Mouse (Mus musculus) left cerebral cortex, postnatal 10 days (tissue): ENCODE measurements around the gene Abcb8. TPM values are rescaled to one million over a fixed set of nuclear protein-coding genes. Genes with fewer than 3 reads are reported as not detected.

Experiments
- DNase-seq, 2 experiments: peaks; one replicate each; pipeline ENCODE4 v3.0.0; 2021 to 2022; ENCODE audit warnings: low spot score in 2 of 2, mixed read lengths in 1 of 2; ENCODE audit errors: extremely low spot score in 1 of 2
- intact Hi-C: fragments of 180-260 bp; cut with DNase I; formaldehyde crosslinking; loops from one replicate; pipeline ENCODE4 v1.15.1; 2025
- total RNA-seq, 2 experiments: library from RNA; stranded (reverse); gene quantifications; 2 replicates each; pipeline ENCODE4 v1.2.3; 2021

Abcb8 gene
- total RNA-seq, 2 experiments from 2014 or later = 53.3 to 56.0 TPM

DNA sequence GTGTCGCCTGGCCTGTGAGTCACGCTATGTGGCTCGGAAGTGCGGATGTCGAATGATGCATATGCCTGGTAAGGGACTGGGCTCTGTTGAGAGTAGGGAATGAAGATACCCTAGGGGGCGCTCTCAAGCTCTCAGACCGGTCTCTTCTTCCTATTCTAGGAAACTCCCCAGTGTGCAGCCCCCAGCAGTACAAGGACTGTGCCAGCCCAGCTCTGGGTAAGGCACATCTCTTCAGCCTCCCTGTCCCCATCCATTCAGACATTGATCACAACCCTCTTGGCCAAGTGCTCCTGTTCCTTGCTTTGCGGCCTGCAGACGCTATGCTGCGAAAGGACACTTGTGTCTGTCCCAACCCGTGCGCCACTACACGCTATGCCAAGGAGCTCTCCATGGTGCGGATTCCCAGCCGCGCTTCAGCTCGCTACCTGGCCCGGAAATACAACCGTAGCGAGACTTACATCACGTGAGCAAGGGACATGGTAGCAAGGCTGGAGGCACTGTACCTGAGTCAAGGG, 22.8 kb downstream of the Abcb8 start:
- DNase-seq = peak; percentile 50 to 74
- intact Hi-C loops = no loop called here

DNA sequence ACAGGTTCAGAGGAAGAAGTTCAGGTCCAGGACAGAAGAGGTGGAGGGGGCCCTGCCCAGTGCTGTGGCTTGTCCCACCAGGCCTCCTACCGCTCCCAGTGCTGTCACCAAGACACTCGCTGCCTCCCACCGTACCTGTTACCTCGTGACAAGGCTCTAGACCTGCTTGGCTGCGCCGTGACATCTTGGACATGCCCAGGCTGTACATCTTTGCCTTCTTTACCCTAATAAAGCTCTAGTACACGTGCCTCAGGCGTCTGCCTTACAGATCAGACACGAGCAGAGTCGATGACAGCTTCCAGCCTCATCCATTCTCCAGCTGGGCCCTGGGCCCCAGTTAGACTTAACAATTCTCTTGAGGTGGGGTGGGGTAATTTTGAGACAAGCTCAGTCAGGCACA, 24.1 kb downstream of the Abcb8 start:
- no peak for DNase-seq
- intact Hi-C loops = no loop called here

DNA sequence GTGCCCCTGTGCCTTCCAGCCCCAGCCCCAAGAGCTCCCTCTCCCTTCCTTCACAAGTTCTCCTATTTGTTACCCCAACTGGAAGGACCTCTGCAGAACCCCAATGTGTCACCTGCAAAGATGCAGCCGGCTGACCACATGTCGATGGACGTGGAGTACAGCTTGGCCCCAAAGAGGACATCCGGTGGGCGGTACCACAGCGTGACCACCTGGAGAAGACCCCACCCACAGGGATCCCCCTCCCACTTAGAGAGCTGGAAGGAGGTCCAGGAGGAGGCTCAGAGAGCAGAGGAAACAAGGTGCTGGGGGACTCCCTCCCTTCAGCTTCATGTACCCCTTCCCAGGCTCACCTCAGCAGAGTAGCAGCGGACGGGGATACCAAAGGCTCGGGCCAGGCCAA, 26.9 kb downstream of the Abcb8 start:
- intact Hi-C loops = loop anchor here (5.0 kb wide), 1 partner anchor 57 kb away; no protein-coding TSS in a partner anchor
- DNase-seq = no peak

DNA sequence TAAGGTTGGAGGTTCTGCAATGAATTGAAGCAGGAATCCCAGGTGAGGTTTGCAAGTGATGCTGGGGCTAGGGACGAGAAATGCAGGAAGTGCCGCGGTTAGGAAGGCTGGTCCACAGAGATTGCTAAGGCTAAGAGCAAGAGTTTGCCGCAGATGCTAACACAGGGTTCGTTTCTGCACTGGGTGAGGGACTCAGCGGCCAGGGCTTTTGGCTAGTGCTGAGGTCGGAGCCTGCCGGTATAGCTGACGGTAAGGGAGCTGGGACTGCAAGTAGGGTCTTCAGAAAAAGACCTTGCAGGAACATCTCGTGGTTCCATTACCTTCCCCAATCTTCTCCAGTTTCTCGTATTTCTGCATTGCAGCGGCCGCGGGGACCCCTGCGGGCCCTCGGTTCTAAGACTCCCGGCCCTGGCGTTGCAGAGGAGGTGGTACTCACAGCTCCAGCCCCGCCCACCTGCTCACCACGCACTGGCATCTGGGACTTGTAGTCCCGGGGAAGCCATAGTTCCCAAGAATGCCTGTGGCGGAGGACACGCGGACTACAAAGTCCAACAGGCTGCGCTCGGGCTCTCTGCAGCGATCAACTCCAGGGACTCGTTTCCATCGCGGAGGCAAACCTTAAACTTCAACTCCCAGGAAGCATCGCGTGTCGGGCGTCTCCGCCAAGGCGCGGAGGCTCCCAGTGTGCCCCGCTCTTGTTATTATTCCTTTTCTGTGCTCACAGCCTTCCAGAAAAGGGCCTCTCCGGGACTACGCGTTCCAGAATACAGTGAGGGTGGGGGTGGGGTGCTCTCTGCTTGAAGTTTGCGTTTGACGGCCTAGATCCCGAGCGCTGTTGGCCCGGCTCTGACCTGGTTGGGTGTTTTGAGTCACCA, 29.9 kb downstream of the Abcb8 start, which contains the start of the genes Cdk5 and Slc4a2:
Cdk5 (minus strand) TSS at position 402 of the 875 bp plus-strand sequence.
Slc4a2 (plus strand) TSS at position 709 of the 875 bp plus-strand sequence.
- intact Hi-C loops = loop anchor here (2.0 to 5.0 kb wide), 2 partner anchors 21 to 54 kb away; partner anchors contain the start of gene Fastk

DNA sequence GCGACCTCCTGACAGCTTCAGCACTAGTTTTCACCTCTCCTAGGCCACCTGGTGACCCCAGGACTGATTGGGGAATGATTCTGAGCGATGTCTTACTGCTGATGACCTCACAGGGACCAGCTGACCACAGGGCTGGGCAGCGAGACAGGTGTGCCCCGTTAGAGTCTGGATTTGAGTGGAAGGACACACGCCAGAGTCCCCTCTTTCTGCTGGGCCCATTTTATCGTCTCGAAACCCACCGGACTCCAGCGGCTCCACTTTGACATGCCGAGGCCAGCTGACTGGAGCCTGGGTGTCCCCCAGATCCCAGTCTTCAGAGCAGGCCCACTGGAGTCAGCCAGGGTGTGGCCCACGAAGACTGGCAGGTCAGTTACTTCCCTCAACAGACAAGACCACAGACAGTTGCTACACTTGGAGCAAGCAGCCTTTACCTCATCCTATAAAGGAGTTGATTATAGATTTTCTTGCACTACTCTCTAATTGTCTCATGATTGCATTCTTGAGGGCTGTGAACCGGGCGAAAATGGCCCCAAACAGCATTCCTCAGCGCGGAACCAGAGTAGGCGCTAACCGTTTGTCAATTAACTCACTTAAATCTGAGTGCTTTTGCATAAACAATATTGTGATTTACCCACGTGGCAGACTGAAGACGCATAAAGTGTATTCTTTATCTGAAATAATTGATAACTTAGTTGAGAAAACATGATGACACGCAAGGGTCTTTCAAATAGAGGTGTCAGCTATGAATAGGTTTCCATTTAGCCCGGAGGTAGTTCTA, 30.7 kb downstream of the Abcb8 start:
- intact Hi-C loops = loop anchor here (2.0 to 5.0 kb wide), 2 partner anchors 21 to 53 kb away; partner anchors contain the start of gene Fastk
- DNase-seq = no peak

More for the DNA sequence above, 29.9 kb downstream of the Abcb8 start, which contains the start of the genes Cdk5 and Slc4a2:
- DNase-seq = peak; percentile 99

DNA sequence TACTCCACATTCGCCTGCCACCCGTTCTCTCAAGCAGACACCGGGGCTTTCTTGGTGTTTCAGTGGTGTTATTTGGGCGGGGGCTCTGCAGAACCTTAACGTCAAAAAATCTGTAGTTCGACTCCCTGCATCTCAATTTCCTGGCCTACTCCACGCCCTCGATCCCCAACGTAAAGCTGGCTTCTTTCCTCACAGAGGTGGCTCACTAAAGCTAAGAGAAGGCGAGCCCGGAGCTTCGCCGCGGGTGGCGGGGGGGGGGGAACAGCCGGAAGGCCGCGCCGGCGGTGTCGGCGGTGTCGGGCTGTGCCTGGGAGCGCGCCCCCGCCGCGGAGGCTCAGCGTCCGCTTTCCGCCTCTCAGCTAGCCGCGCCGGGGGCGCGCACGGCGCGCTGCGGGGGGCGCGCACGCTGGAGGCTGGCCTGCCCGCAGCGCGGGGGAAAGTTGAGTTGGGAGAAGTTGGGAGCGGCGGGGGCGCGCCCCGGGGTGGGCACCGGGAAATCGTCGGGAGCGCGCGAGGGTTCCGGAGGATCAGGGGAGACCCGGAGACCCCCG, 31.5 kb downstream of the Abcb8 start:
- intact Hi-C loops = loop anchor here (2.0 to 5.0 kb wide), 2 partner anchors 20 to 52 kb away; partner anchors contain the start of gene Fastk
- peak; percentile 44 to 92 for DNase-seq

DNA sequence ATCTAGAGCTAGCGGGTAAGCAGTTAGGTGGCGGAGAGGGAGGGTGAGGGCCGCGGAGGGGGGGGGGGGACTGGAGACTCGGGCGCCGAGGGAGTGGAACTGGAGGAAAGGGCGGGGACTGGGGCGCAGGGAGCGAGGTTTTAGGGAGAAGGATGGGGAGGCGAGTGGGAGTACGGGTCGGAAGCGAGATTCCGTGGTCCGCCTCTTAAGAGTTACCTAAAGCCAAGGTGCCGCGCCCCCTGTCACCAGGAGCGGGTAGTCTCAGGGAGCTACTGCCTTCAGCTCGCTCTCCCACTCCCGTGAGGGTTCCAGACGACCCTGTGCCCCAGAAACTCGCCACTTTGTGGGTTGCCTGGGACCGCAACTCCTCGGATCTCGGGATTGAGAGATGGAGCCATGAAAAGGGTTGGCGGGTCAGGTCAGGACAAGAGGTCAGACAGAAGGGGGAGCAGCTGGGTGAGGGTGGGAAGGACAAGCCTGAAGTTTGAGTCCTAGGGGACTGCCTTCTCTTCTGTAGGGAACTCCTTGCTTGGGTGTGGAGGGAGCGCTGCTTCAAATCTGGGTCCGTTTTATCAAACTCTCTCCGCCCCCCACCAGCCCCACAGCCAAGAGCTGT, 32.1 kb downstream of the Abcb8 start:
- intact Hi-C loops = loop anchor here (2.0 kb wide), 1 partner anchor 19 kb away; the partner anchor contains the start of gene Fastk
- DNase-seq = peak in 1 of 2 experiments; percentile 46

DNA sequence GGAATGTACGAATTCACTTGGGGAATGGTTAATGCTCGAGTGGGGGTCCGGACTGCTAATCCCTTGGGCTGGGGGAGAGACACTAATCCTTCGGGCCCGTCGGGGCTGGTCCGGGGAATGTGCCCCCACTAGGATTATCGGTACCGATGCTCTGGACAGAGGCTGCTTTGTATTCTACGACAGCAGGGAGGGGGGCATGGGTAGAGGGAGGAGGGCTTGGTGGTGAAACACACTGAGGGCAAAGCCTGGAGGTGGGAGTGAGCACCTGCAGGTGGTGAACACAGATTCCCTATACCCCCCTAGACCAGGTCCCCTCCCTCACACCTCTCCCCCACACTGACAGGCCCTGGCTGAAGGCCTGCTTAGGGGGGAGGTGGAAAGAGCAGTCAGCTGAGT, 32.6 kb downstream of the Abcb8 start:
- peak in 1 of 2 experiments; percentile 31 for DNase-seq

DNA sequence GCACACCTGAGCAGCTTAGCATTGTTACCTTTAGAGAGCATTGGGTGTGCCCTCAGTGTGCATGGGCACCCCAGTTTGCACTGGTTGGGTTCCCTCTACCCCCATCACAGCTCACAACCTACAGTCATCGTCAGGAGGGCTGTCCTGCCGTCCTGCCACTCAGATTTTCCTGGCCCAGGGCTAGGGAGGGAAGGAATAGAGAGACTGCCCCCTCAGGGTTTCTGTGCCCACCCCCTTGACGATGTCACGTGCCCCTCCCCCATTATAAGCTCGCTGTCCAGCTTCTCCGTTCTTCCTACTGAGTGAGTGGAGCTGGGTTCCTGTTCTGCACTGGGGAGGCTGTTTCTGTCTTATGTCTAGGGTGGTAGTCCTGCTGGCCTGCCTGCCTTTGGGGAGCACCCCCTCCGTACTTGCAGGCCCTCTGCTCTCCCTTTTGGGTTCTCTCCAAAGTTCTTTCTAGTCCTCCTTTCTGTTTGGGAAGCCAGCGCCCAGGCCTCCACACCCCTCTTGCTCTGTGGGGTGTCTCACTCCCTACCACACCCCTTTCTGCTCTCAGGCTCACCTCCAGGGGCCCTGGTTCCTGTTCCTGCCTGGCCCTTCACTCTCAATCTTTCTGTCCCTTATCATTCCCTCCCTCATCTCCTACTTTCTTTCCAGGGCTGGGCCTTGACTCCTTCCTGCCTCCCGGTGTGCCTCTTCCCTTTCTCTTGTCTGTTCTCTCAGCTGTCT, 33.3 kb downstream of the Abcb8 start:
- intact Hi-C loops = no loop called here
- peak in 1 of 2 experiments; percentile 45 for DNase-seq

More for the DNA sequence above, 32.6 kb downstream of the Abcb8 start:
- intact Hi-C loops = no loop called here

DNA sequence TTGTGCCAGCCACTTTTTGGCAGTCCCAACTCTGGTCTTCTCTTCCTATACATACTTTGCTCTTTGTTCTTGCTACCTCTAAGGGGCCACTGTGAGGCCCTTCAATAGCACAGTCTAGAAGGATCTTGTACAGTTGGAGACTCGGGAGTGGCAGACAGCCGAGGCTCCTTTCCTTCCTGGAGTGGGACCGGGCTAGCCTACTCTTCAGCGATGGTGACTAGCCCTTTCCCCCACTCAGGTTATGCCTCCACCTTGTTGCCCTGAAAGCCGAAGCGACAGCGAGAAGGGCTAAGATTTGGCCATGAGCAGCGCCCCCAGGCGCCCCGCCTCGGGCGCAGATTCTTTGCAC, 33.8 kb downstream of the Abcb8 start:
- intact Hi-C loops = no loop called here
- no peak for DNase-seq

DNA sequence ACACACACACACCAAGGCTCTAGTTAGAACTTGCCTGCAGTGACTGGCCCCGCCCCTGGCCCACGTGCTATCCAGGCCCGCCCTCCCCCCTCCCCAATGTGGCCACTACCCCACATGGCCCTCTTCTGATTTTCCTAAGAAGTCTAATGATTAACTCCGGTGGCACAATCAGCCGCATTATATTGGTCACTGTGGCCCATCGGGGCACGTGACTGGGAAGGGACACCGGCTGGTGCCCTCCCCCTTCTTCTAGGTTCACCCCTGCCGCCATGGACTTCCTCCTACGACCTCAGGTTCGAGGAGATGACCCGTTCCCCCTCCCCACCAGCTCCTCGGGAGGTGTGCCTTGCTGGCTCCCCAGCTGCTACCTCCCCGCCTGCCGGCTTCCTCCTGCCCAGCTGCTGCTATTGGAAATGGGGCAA, 34.5 kb downstream of the Abcb8 start:
- intact Hi-C loops = no loop called here
- DNase-seq = peak in 1 of 2 experiments; percentile 37

DNA sequence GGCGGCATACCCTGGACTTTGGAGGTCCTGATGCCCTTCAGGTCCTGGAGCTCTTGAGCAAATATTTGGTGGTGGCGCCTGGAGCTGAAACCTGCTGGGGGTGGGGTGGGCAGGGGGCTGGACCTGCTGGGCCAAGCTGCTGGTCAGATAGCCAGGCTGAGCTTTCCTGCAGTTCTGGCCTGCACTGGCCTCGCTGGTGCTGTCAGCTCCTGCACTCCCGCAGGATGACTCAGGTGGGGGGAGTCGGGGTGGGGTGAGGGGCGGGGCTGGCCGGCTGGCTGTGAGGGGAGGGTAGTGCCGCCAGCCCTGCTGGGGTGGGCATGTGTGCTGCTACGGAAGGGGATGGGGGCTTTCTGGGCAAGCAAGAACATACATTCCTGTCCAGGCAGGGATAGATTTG, 35.1 kb downstream of the Abcb8 start:
- no peak for DNase-seq
- intact Hi-C loops = no loop called here

DNA sequence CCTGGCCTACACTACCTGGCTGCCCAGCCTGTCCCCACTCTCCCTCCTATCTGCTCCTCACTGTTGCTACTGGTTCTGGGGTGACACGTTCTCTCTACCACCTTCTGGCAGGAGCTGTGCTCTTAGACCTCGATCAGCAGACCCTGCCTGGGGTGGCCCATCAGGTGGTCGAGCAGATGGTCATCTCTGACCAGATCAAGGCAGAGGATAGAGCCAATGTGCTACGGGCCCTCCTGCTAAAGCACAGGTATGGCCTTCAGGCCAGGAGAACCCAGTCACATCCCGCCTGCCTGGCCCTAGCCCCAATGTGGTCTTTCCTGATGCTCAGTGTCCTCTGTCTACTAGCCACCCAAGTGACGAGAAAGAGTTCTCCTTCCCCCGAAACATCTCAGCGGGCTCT, 40.5 kb downstream of the Abcb8 start:
- DNase-seq = no peak
- intact Hi-C loops = no loop called here

DNA sequence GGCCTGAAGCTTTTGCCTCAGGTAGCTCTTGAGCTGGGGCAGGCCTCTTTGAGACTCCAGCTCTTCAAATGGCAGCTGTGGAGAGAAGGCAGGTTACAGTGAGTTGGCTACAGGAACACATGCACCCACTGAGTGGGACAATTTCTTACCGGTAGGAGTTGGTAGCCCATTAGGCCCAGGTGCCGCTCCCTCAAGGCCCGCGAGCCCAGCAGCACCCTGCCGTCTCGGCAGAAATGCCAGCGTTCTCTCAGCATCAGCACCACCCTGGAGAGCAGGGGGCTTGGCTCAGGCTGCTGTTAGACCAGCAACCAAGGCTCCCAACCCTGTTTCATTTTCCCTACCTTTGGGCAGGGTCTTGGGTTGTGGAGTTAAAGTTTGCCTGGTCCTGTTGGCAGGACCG, 47.7 kb downstream of the Abcb8 start:
- no peak for DNase-seq
- intact Hi-C loops = no loop called here

DNA sequence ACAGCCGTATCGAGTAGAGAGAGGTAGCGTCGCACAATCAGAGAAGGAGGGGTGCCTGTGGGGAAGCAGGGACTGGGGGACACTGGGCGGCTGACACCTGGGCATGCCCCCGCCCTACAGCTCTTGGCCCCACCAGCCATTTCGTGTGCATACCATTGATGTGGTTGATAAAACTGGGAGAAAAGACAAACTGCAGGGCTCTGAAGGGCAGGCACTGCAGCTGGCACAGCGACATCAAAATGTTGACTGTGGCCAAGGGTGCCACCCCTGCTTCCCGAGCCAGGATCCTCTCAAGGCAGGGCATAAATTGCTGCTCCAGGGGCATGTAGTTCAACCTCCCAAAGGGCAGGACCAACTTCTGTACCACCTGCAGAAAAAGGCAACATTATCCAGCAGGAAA, 48.6 kb downstream of the Abcb8 start:
- intact Hi-C loops = no loop called here
- no peak for DNase-seq

DNA sequence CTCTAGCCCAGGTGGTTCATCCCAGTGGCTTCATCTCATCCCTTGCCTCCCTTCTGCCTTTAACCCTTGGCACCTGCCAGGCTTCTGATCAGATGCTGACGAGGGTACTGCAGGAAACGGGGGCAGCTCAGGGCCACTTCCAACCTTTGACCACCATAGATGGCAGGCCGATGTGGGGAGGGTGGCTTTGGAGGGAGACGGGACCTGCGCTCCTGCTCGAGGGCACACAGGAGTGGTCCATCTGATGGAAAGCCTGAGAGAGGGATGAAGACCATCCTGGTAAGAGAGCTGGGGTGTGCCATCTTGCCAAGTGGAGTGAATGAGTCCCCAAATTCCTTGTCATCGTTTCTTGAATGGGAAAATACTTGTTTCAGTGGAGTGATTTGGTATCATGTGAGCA, 49.7 kb downstream of the Abcb8 start:
- intact Hi-C loops = no loop called here
- DNase-seq = no peak

DNA sequence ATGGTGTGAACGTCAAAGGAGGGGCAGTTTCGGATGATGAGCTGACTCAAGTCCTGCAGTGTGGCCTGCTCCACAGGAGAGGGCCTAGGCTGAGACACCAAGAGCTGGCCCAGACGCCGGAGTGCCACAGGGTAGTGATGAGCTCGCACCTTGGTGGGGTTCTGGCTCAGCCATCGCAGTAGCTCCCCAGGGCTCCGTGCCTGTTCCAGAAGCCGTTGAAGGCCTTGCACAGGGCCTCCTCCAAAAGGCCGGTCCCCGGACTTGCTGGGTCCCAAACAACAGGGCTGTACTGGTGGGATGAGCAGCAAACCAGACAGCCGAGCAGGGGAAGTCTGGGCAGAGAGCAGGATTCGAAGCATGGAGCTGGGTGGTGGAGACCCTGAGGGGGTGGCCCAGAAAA, 50.5 kb downstream of the Abcb8 start:
- peak in 1 of 2 experiments; percentile 45 for DNase-seq
- intact Hi-C loops = loop anchor here (2.0 kb wide), 1 partner anchor 19 kb away; no protein-coding TSS in a partner anchor
